Mouse (Mus musculus): ENCODE data around the gene 9530077C05Rik.
"Not testable (repeated sequence)": the region's sequence is repeated elsewhere in the genome, so short reads cannot be mapped to it uniquely, and the experiment has no call there.

The 9530077C05Rik gene

GRCm38 (mm10) chr9:22411002-22411857 lies at the start of gene 9530077C05Rik:
9530077C05Rik (plus strand) TSS chr9:22411513.
- DNase-seq (ENCODE audit: low spot score in 2 of 2), result peak; percentile 94 to 96

- no peak for DNase-seq (ENCODE audit: low spot score in 2 of 2)
Measured at GRCm38 (mm10) chr9:22366221-22366620, 45.1 kb upstream of the 9530077C05Rik start.

DNA sequence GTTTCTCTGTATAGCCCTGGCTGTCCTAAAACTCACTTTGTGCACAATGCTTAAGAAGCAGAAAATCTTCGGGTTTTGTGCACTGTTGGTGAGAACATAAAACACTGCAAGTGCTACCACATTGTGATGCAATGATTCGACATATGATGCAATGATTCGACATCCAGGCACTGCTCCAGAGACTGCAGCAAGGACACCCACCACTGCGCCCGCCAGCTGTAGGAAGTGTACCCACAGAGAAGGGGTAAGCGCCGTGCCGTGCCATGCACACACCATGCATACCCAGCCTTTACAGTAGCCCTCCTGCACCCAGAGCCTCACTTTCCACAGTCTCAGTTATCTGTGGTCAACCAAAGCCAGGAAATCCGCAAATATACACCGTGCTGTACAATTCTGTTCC lies 44.7 kb upstream of the 9530077C05Rik start:
- DNase-seq (ENCODE audit: low spot score in 2 of 2), result no peak

GRCm38 (mm10) chr9:22368030-22368429 lies 43.3 kb upstream of the 9530077C05Rik start:
- no peak for DNase-seq (ENCODE audit: low spot score in 2 of 2)

DNA sequence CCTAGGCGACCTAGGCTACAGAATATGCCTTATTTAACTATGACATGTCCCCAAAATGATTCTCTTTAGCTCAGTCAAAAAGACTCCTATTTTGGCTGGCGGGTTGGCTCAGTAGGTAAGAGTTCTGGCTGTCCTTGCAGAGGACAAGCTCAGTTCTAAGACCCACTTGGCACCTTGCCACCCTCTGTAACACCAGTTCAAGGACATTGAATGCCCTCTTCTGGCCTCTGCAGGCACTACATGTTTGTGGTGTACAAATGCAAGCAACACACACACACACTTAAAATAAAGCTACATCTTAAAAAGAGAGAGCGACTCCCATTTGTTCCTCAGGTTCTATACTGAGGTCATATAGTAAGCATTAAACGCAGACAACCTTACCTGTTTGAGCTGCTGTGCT lies 38.6 kb upstream of the 9530077C05Rik start:
- DNase-seq (ENCODE audit: low spot score in 2 of 2), result no peak

GRCm38 (mm10) chr9:22376086-22376485 lies 35.2 kb upstream of the 9530077C05Rik start:
- DNase-seq (ENCODE audit: low spot score in 2 of 2), result no peak

GRCm38 (mm10) chr9:22385890-22386289 lies 25.4 kb upstream of the 9530077C05Rik start:
- DNase-seq (ENCODE audit: low spot score in 2 of 2), result no peak

DNA sequence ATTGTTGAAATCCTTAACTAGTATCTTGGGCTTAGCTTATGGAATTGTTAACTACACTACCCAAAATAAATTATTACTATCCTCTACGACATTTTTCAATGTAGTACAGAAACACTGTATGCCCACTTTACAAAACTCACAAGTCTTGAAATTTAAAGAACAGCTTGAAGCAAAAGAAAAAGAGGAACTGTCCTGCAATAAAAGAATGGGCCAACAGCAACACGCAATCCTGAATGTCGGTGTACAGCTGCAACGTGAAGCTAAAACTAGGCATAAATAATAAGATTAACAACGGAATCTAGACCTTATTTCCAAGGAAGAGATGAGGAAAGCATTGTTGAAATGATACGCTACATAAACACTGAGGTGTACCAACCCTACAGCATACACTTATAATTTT lies 23.4 kb upstream of the 9530077C05Rik start:
- no peak for DNase-seq (ENCODE audit: low spot score in 2 of 2)

GRCm38 (mm10) chr9:22388401-22388980 lies 22.8 kb upstream of the 9530077C05Rik start:
- peak; percentile 69 to 86 for DNase-seq (ENCODE audit: low spot score in 2 of 2)

- peak; percentile 96 to 99 for DNase-seq (ENCODE audit: low spot score in 2 of 2)
Measured at GRCm38 (mm10) chr9:22389021-22389476, 22.3 kb upstream of the 9530077C05Rik start, which contains the start of gene Anln. Anln (minus strand) TSS chr9:22389188.

- no peak for DNase-seq (ENCODE audit: low spot score in 2 of 2)
Measured at GRCm38 (mm10) chr9:22389736-22390245, 21.5 kb upstream of the 9530077C05Rik start.

DNA sequence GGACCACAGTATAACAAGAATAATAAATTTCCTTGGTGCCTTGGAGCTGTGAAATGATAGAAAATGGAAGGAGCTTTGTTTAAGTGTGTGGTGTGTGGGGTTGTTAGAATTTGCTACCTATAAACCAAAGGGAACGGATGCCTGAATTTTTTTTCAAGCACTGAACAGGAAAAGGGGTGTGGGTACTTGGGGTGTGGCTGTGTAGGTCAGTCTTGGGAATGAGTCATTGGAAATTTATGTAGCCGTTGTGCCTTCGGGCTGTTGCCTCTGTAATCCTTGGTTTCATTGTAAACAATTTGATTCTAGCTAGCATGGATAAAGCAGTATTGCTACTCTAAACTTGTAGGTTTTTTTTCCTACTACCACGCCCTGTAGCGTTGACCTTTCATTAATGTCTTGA lies 20.9 kb upstream of the 9530077C05Rik start:
- DNase-seq (ENCODE audit: low spot score in 2 of 2), result no peak

GRCm38 (mm10) chr9:22394725-22395124 lies 16.6 kb upstream of the 9530077C05Rik start:
- no peak for DNase-seq (ENCODE audit: low spot score in 2 of 2)

DNA sequence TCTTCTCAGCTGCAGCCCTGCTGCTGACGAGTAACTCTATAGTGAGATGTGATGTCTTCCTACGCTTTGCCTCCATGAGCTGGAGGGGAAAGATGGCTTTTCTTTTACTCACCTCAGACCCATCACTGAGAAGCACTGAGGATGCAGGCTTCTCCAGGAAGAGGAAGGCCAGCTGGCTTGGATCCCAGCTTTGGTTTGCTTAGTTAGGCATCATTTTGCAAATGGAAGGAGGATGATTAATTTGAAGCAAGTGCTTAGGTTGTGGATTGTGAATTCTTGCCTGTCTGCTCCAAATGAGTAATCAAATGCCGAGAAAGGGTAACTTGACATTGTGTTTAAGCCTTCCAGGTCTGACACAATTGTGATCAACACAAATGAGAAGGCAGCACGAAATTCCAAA lies 12.3 kb upstream of the 9530077C05Rik start:
- no peak for DNase-seq (ENCODE audit: low spot score in 2 of 2)

- DNase-seq (ENCODE audit: low spot score in 2 of 2), result no peak
Measured at GRCm38 (mm10) chr9:22402001-22402400, 9.3 kb upstream of the 9530077C05Rik start.

DNA sequence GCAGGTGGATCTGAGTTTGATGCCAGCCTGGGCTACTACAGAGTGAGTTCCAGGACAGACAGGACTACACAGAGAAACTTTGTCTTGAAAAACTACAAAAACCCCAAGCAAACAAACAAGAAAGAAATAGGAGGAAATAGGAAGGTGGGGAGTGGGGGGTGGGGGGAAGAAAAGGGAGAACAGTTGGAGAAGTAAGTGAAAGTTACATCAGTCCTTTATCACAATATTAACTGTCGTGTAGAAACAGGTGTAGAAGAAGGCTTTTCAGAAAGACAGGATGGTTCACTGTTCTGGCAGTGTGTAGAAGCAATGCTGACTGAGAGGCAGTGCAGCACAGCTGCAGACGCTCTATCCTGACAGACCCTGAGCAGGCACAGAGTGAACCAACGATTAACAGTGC lies 8.3 kb upstream of the 9530077C05Rik start:
- DNase-seq (ENCODE audit: low spot score in 2 of 2), result no peak

DNA sequence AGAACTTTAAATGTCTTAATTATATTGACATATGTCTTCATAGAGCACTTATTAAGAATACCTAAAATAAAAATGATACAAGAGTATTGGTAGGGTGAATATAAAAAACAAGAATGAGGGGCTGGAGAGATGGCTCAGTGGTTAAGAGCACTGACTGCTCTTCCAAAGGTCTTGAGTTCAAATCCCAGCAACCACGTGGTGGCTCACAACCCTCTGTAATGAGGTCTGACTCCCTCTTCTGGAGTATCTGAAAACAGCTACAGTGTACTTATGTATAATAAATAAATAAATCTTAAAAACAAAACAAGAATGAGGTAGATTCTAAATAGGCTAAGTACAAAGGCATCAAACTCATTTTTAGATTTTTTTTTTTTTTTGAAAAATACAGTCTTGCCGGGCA lies 7.8 kb upstream of the 9530077C05Rik start:
- not testable (repeated sequence) for DNase-seq (ENCODE audit: low spot score in 2 of 2)

DNA sequence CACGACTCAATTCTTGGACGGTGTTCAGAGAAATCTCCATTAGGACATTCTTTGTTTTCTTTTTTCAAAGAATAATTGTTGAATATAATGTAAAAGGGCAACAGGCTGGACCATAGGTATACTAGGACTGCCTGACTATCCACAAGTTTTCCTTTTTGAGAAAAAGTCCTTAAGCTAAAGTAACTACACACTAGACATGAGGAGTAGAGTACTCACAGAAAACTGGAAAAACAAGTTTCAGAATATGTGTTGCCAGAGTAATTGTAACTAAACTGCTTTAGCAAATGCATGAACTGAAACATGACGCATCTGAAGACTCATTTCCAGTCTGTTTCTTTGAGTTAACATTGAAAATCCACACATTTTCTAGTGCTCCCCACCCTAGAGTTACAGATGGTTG lies 5.9 kb upstream of the 9530077C05Rik start:
- DNase-seq (ENCODE audit: low spot score in 2 of 2), result no peak

DNA sequence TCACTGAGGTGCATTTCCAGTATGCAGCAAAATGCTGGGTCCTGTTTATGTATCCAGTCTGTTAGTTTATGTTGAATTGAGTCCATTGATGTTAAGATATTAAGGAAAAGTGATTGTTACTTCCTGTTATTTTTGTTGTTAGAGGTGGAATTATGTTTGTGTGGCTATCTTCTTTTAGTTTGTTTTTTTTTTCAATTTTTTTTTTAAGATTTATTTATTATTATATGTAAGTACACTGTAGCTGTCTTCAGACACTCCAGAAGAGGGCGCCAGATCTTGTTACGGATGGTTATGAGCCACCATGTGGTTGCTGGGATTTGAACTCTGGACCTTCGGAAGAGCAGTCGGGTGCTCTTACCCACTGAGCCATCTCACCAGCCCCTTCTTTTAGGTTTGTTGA lies 3.7 kb upstream of the 9530077C05Rik start:
- not testable (repeated sequence) for DNase-seq (ENCODE audit: low spot score in 2 of 2)

DNA sequence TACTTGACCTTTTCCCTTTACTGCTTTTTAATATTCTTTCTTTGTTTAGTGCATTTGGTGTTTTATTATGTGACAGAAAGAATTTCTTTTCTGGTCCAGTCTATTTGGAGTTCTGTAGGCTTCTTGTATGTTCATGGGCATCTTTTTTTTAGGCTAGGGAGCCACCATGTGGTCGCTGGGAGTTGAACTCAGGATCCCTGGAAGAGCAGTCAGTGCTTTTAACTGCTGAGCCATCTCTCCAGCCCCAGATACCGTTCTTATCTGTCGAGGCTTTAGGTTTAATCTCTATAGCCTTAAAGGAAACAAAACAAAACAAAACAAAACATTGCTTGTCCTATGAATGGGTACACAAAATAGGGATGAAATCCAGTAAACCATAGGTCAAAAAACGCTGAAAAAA lies 3.0 kb upstream of the 9530077C05Rik start:
- not testable (repeated sequence) for DNase-seq (ENCODE audit: low spot score in 2 of 2)

- DNase-seq (ENCODE audit: low spot score in 2 of 2), result no peak
Measured at GRCm38 (mm10) chr9:22409501-22409900, 1.8 kb upstream of the 9530077C05Rik start.

DNA sequence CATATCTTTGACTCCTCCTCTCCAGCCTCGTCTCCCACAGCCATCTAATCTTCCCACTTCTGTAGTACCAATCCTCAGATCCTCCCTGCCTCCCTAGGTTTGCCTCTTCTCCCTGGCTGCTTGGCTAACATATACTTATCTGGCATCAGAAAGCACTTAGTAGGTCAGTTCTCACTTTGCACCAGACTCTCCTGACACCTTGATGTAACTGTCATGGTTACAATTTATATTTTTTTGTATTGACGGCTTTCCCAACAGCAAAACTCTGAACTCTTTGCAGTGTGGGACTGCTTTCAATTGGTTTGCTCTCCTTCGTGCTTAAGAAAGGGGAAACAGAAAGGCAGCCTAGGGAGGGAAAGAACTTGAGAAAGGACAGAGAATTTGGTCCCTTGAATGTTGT lies 4.9 kb downstream of the 9530077C05Rik start:
- DNase-seq (ENCODE audit: low spot score in 2 of 2), result no peak

DNA sequence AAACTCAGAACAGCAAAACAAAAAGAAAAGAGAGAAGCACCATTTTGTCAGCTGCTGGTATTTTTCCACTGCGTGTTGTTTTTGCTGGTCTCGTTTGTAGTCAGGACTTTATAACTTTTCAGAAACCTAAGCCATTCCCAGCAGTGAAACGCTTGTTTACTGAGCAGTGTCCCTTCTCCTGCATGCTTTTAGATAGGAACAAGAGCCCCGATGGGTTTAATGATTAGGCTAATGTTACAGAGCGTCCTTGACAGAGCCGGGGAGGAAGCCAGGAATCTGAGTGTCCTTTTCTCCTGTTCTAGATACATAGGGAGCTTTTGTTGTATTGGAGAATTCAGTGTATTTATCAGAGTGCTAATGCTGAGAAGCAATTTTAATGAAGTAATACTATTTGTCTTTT lies 6.2 kb downstream of the 9530077C05Rik start:
- no peak for DNase-seq (ENCODE audit: low spot score in 2 of 2)

Measured in spleen, postnatal 4 days (tissue).